Mouse (Mus musculus): ENCODE measurements around the gene Lrrc46. TPM values are rescaled to one million over a fixed set of nuclear protein-coding genes. Genes with fewer than 3 reads are reported as not detected.

Gene Lrrc46
- polyA plus RNA-seq, 1 experiment from 2014 or later: 2.2 TPM

- H3K4me3 ChIP-seq (ENCODE audit: low read depth, low read length): no peak overlapping the region
- no peak overlapping the region for H3K27ac ChIP-seq (ENCODE audit: low read depth, low read length)
- no peaks in the 10 kb centered on the region for H3K27me3 ChIP-seq (ENCODE audit: control insufficient read depth, insufficient read depth, low read length)
- ATAC-seq (ENCODE audit: low read depth): no peak
- H3K9ac ChIP-seq (replicated peaks; ENCODE audit: low read depth, low read length): no peak overlapping the region
- H3K4me1 ChIP-seq (ENCODE audit: control insufficient read depth, insufficient read depth, low read length): no peaks in the 10 kb centered on the region
- H3K9me3 ChIP-seq (ENCODE audit: control insufficient read depth, low read length): no peaks in the 10 kb centered on the region
- 80% methylated on average over 9 of the region's 9 CpGs for WGBS
- no peak overlapping the region for H3K4me2 ChIP-seq (ENCODE audit: low read depth, low read length)
- H3K36me3 ChIP-seq (ENCODE audit: control insufficient read depth, insufficient read depth, low read length): no peaks in the 10 kb centered on the region
These were observed 34.0 kb downstream of the Lrrc46 start for GRCm38 (mm10) chr11:97007093-97007794.

- H3K4me3 ChIP-seq (ENCODE audit: low read depth, low read length): no peak overlapping the region
- no peak for ATAC-seq (ENCODE audit: low read depth)
- no peak overlapping the region for H3K4me2 ChIP-seq (ENCODE audit: low read depth, low read length)
- H3K27ac ChIP-seq (ENCODE audit: low read depth, low read length): no peak overlapping the region
- H3K36me3 ChIP-seq (ENCODE audit: control insufficient read depth, insufficient read depth, low read length): no peaks in the 10 kb centered on the region
- H3K27me3 ChIP-seq (ENCODE audit: control insufficient read depth, insufficient read depth, low read length): no peaks in the 10 kb centered on the region
- no peaks in the 10 kb centered on the region for H3K9me3 ChIP-seq (ENCODE audit: control insufficient read depth, low read length)
- 21% methylated on average over 5 of the region's 5 CpGs for WGBS
- no peak overlapping the region for H3K9ac ChIP-seq (replicated peaks; ENCODE audit: low read depth, low read length)
- no peaks in the 10 kb centered on the region for H3K4me1 ChIP-seq (ENCODE audit: control insufficient read depth, insufficient read depth, low read length)
These were observed 38.0 kb downstream of the Lrrc46 start for GRCm38 (mm10) chr11:97003170-97003569.

- 3% methylated on average over 30 of the region's 30 CpGs for WGBS
- Histone ChIP-seq H3K4me3 (ENCODE audit: low read depth, low read length) (peak overlapping the region; percentile 25), H3K9ac (replicated peaks; ENCODE audit: low read depth, low read length) (peak overlapping the region; percentile 50), H3K9me3 (ENCODE audit: control insufficient read depth, low read length) (no peaks in the 10 kb centered on the region), H3K36me3 (ENCODE audit: control insufficient read depth, insufficient read depth, low read length) (no peaks in the 10 kb centered on the region), H3K4me1 (ENCODE audit: control insufficient read depth, insufficient read depth, low read length) (peaks cover 7% of the 10 kb centered on the region), H3K4me2 (ENCODE audit: low read depth, low read length) (peak overlapping the region; percentile 49), H3K27ac (ENCODE audit: low read depth, low read length) (no peak overlapping the region), H3K27me3 (ENCODE audit: control insufficient read depth, insufficient read depth, low read length) (no peaks in the 10 kb centered on the region)
- ATAC-seq (ENCODE audit: low read depth): no peak
These were observed 43.7 kb downstream of the Lrrc46 start for GRCm38 (mm10) chr11:96997380-96997956.

GRCm38 (mm10) chr11:96996773-96997379, 44.3 kb downstream of the Lrrc46 start:
- H3K27me3 ChIP-seq (ENCODE audit: control insufficient read depth, insufficient read depth, low read length): no peaks in the 10 kb centered on the region
- H3K9ac ChIP-seq (replicated peaks; ENCODE audit: low read depth, low read length): peak overlapping the region; percentile 50
- H3K9me3 ChIP-seq (ENCODE audit: control insufficient read depth, low read length): no peaks in the 10 kb centered on the region
- H3K4me1 ChIP-seq (ENCODE audit: control insufficient read depth, insufficient read depth, low read length): peaks cover 7% of the 10 kb centered on the region
- WGBS: 7% methylated on average over 17 of the region's 17 CpGs
- no peak for ATAC-seq (ENCODE audit: low read depth)
- peak overlapping the region; percentile 49 for H3K4me2 ChIP-seq (ENCODE audit: low read depth, low read length)
- no peaks in the 10 kb centered on the region for H3K36me3 ChIP-seq (ENCODE audit: control insufficient read depth, insufficient read depth, low read length)
- H3K27ac ChIP-seq (ENCODE audit: low read depth, low read length): no peak overlapping the region
- H3K4me3 ChIP-seq (ENCODE audit: low read depth, low read length): peak overlapping the region; percentile 25

GRCm38 (mm10) chr11:96995836-96996772, 45.1 kb downstream of the Lrrc46 start:
- Histone ChIP-seq H3K4me1 (ENCODE audit: control insufficient read depth, insufficient read depth, low read length) (peaks cover 7% of the 10 kb centered on the region), H3K9me3 (ENCODE audit: control insufficient read depth, low read length) (no peaks in the 10 kb centered on the region), H3K36me3 (ENCODE audit: control insufficient read depth, insufficient read depth, low read length) (no peaks in the 10 kb centered on the region), H3K27me3 (ENCODE audit: control insufficient read depth, insufficient read depth, low read length) (no peaks in the 10 kb centered on the region), H3K9ac (replicated peaks; ENCODE audit: low read depth, low read length) (no peak overlapping the region), H3K27ac (ENCODE audit: low read depth, low read length) (no peak overlapping the region), H3K4me2 (ENCODE audit: low read depth, low read length) (no peak overlapping the region), H3K4me3 (ENCODE audit: low read depth, low read length) (no peak overlapping the region)
- ATAC-seq (ENCODE audit: low read depth): no peak
- WGBS: 80% methylated on average over 15 of the region's 15 CpGs

- no peak overlapping the region for H3K4me3 ChIP-seq (ENCODE audit: low read depth, low read length)
- H3K9me3 ChIP-seq (ENCODE audit: control insufficient read depth, low read length): no peaks in the 10 kb centered on the region
- 30% methylated on average over 5 of the region's 5 CpGs for WGBS
- H3K27me3 ChIP-seq (ENCODE audit: control insufficient read depth, insufficient read depth, low read length): no peaks in the 10 kb centered on the region
- ATAC-seq (ENCODE audit: low read depth): no peak
- H3K9ac ChIP-seq (replicated peaks; ENCODE audit: low read depth, low read length): no peak overlapping the region
- H3K36me3 ChIP-seq (ENCODE audit: control insufficient read depth, insufficient read depth, low read length): no peaks in the 10 kb centered on the region
- H3K4me1 ChIP-seq (ENCODE audit: control insufficient read depth, insufficient read depth, low read length): peaks cover 7% of the 10 kb centered on the region
- no peak overlapping the region for H3K4me2 ChIP-seq (ENCODE audit: low read depth, low read length)
- H3K27ac ChIP-seq (ENCODE audit: low read depth, low read length): no peak overlapping the region
These were observed 46.2 kb downstream of the Lrrc46 start for GRCm38 (mm10) chr11:96995031-96995430.

GRCm38 (mm10) chr11:96992722-96993311, 48.4 kb downstream of the Lrrc46 start:
- WGBS: 36% methylated on average over 8 of the region's 8 CpGs
- ATAC-seq (ENCODE audit: low read depth): no peak
- no peak overlapping the region for H3K27ac ChIP-seq (ENCODE audit: low read depth, low read length)
- H3K9me3 ChIP-seq (ENCODE audit: control insufficient read depth, low read length): no peaks in the 10 kb centered on the region
- H3K27me3 ChIP-seq (ENCODE audit: control insufficient read depth, insufficient read depth, low read length): no peaks in the 10 kb centered on the region
- no peaks in the 10 kb centered on the region for H3K36me3 ChIP-seq (ENCODE audit: control insufficient read depth, insufficient read depth, low read length)
- no peak overlapping the region; the same call in 1 of the 2 replicates for H3K9ac ChIP-seq (replicated peaks; ENCODE audit: low read depth, low read length)
- H3K4me1 ChIP-seq (ENCODE audit: control insufficient read depth, insufficient read depth, low read length): peaks cover 12% of the 10 kb centered on the region
- no peak overlapping the region for H3K4me2 ChIP-seq (ENCODE audit: low read depth, low read length)
- no peak overlapping the region for H3K4me3 ChIP-seq (ENCODE audit: low read depth, low read length)

- no peaks in the 10 kb centered on the region for H3K27me3 ChIP-seq (ENCODE audit: control insufficient read depth, insufficient read depth, low read length)
- no peak overlapping the region for H3K4me3 ChIP-seq (ENCODE audit: low read depth, low read length)
- H3K9ac ChIP-seq (replicated peaks; ENCODE audit: low read depth, low read length): no peak overlapping the region
- 83% methylated on average over 5 of the region's 5 CpGs for WGBS
- no peak for ATAC-seq (ENCODE audit: low read depth)
- H3K36me3 ChIP-seq (ENCODE audit: control insufficient read depth, insufficient read depth, low read length): no peaks in the 10 kb centered on the region
- H3K27ac ChIP-seq (ENCODE audit: low read depth, low read length): no peak overlapping the region
- no peak overlapping the region for H3K4me2 ChIP-seq (ENCODE audit: low read depth, low read length)
- no peaks in the 10 kb centered on the region for H3K9me3 ChIP-seq (ENCODE audit: control insufficient read depth, low read length)
- 0 out of 2 replicates have a peak, but pooled peaks cover 5% of the 10 kb centered on the region for H3K4me1 ChIP-seq (ENCODE audit: control insufficient read depth, insufficient read depth, low read length)
These were observed 49.7 kb downstream of the Lrrc46 start for GRCm38 (mm10) chr11:96991501-96991900.

Measured in neural tube, embryonic 14.5 days (tissue).